Mouse (Mus musculus): ENCODE data around the gene Rnf10. TPM values are rescaled to one million over a fixed set of nuclear protein-coding genes. Genes with fewer than 3 reads are reported as not detected.

Gene Rnf10
- polyA plus RNA-seq, 1 experiment from 2014 or later, result 98.5 TPM

DNA sequence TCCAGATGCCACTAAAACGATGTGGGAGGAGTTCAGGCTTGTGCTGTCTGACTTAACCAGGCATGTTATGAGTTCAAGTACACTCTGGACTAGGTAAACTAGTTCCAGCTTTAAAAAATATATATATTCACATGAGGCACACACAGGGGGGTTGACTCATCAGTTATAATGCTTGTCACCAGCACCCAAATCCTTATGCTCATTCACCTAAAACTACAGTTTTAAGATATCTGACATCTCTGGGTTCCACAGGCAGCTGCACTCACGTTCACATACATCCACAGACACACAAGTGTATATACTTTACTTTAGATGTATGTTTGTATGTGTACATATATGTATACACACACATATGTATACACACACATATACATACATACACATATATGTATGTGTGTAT, 6.1 kb upstream of the Rnf10 start:
- no peak overlapping the region for H3K27ac ChIP-seq (ENCODE audit: low read length)
- H3K4me1 ChIP-seq (ENCODE audit: insufficient read depth, low read depth, low read length), result peaks cover 6% of the 10 kb centered on the region; the same call in 1 of the 2 replicates
- 47% methylated on average over 2 of the region's 2 CpGs for WGBS
- DNase-seq (ENCODE audit: low spot score) (no peak), ATAC-seq (no peak)
- no peaks in the 10 kb centered on the region for H3K27me3 ChIP-seq (replicated peaks; ENCODE audit: insufficient read depth, low read length)
- H3K36me3 ChIP-seq (ENCODE audit: insufficient read depth, low read length), result no peaks in the 10 kb centered on the region
- no peaks in the 10 kb centered on the region for H3K9me3 ChIP-seq (ENCODE audit: low read length)
- H3K4me3 ChIP-seq (ENCODE audit: low read depth, low read length), result no peak overlapping the region
- no peak overlapping the region for H3K9ac ChIP-seq (replicated peaks; ENCODE audit: low read depth)
- H3K4me2 ChIP-seq (replicated peaks; ENCODE audit: low read depth, low read length), result no peak overlapping the region
- TF ChIP-seq EP300 (IDR thresholded peaks at IDR 0.05), result no peak

DNA sequence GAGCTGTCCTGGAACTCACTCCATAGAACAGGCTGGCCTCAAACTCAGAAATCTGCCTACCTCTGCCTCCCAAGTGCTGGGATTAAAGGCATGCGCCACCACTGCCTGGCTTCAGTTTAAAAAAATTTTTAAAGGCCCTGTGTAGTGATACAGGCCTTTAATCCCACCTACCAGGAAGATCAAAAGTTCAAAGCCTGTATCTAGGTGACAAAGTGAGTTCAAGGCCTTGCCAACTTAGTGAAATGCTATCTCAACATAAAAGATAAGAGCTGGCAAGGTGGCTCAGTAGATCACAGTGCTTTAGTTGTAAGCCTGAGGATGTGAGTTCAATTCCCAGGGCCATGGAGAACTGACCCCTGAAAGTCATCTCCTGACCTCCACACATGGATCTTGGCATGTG, 5.4 kb upstream of the Rnf10 start:
- Histone ChIP-seq H3K9me3 (ENCODE audit: low read length) (no peaks in the 10 kb centered on the region), H3K4me3 (ENCODE audit: low read depth, low read length) (no peak overlapping the region), H3K9ac (replicated peaks; ENCODE audit: low read depth) (no peak overlapping the region), H3K27ac (ENCODE audit: low read length) (no peak overlapping the region), H3K36me3 (ENCODE audit: insufficient read depth, low read length) (no peaks in the 10 kb centered on the region), H3K27me3 (replicated peaks; ENCODE audit: insufficient read depth, low read length) (no peaks in the 10 kb centered on the region), H3K4me1 (ENCODE audit: insufficient read depth, low read depth, low read length) (peaks cover 6% of the 10 kb centered on the region; the same call in 1 of the 2 replicates), H3K4me2 (replicated peaks; ENCODE audit: low read depth, low read length) (no peak overlapping the region)
- WGBS, result 80% methylated on average over 1 of the region's 1 CpGs
- TF ChIP-seq EP300 (IDR thresholded peaks at IDR 0.05), result no peak
- no peak for TF ChIP-seq CTCF (IDR thresholded peaks at IDR 0.05)
- DNase-seq (ENCODE audit: low spot score), result no peak
- no peak for ATAC-seq

DNA sequence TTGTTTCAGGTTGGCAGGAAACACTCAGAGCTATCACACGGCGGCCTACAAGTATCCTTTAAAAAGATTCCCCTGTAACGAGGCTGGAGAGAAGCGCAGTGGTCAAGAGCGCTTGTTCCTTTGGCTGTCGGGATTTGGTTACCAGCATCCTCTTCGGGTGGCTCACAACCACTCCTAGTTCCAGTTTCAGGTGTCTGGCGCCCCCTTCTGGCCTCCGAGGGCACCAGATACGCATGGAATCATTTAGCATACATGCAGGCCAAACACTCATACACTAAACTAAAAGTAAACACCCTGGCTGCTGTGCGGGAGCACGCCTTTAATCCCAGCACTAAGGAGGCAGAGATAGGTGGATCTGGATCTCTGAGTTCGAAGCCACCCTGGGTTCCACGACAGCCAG, 3.3 kb upstream of the Rnf10 start:
- H3K27ac ChIP-seq (ENCODE audit: low read length), result no peak overlapping the region
- H3K9me3 ChIP-seq (ENCODE audit: low read length), result no peaks in the 10 kb centered on the region
- H3K36me3 ChIP-seq (ENCODE audit: insufficient read depth, low read length), result no peaks in the 10 kb centered on the region
- no peak overlapping the region for H3K9ac ChIP-seq (replicated peaks; ENCODE audit: low read depth)
- DNase-seq (ENCODE audit: low spot score), result peak; percentile 41
- 35% methylated on average over 14 of the region's 14 CpGs for WGBS
- H3K4me1 ChIP-seq (ENCODE audit: insufficient read depth, low read depth, low read length), result peaks cover 6% of the 10 kb centered on the region; the same call in 1 of the 2 replicates
- no peak for TF ChIP-seq EP300 (IDR thresholded peaks at IDR 0.05)
- peak; percentile 61 for TF ChIP-seq CTCF (IDR thresholded peaks at IDR 0.05)
- no peaks in the 10 kb centered on the region for H3K27me3 ChIP-seq (replicated peaks; ENCODE audit: insufficient read depth, low read length)
- no peak for ATAC-seq
- H3K4me3 ChIP-seq (ENCODE audit: low read depth, low read length), result no peak overlapping the region
- H3K4me2 ChIP-seq (replicated peaks; ENCODE audit: low read depth, low read length), result no peak overlapping the region

DNA sequence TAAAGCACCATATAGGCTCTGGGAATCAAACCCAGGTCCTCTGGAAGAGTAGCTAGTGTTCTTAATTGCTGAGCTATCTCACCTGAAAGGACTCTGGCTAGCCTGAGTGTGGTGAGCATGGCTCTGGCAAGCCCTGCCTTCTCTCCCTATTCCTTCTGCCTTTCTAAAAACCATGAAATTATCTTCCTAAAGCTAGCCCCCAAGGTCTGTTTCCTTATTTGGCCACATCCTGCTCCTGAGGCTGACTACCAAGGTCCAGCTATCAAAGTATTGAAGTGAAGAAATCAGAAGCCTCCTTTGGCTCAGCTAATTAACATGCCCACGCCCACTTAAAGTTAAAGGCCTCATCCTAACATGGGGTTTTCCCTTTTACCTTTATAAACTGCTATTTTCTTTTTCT, 2.1 kb upstream of the Rnf10 start:
- Histone ChIP-seq H3K4me3 (ENCODE audit: low read depth, low read length) (no peak overlapping the region), H3K36me3 (ENCODE audit: insufficient read depth, low read length) (no peaks in the 10 kb centered on the region), H3K4me1 (ENCODE audit: insufficient read depth, low read depth, low read length) (peaks cover 10% of the 10 kb centered on the region; the same call in 1 of the 2 replicates), H3K27me3 (replicated peaks; ENCODE audit: insufficient read depth, low read length) (no peaks in the 10 kb centered on the region), H3K4me2 (replicated peaks; ENCODE audit: low read depth, low read length) (no peak overlapping the region), H3K9ac (replicated peaks; ENCODE audit: low read depth) (no peak overlapping the region), H3K27ac (ENCODE audit: low read length) (no peak overlapping the region), H3K9me3 (ENCODE audit: low read length) (no peaks in the 10 kb centered on the region)
- DNase-seq (ENCODE audit: low spot score) (no peak), ATAC-seq (no peak)
- 89% methylated on average over 1 of the region's 1 CpGs for WGBS
- TF ChIP-seq EP300 (IDR thresholded peaks at IDR 0.05) (no peak), CTCF (IDR thresholded peaks at IDR 0.05) (no peak)

DNA sequence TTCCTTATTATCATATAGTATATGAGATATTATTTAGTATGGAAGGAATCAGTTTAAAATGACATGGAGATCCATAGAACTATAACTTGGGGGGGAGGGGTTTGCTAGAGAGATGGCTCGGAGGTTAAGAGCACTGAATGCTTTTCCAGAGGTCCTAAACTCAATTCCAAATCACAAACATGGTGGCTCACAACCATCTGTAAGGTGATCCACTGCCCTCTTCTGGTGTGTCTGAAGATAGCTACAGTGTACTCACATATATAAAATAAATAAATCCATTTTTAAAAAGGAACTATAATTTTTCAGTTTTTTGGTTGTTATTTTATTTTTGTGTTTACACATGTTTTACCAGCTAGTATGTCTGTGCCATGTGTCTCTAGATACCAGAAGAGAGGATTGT, 1.7 kb upstream of the Rnf10 start:
- H3K9me3 ChIP-seq (ENCODE audit: low read length), result no peaks in the 10 kb centered on the region

DNA sequence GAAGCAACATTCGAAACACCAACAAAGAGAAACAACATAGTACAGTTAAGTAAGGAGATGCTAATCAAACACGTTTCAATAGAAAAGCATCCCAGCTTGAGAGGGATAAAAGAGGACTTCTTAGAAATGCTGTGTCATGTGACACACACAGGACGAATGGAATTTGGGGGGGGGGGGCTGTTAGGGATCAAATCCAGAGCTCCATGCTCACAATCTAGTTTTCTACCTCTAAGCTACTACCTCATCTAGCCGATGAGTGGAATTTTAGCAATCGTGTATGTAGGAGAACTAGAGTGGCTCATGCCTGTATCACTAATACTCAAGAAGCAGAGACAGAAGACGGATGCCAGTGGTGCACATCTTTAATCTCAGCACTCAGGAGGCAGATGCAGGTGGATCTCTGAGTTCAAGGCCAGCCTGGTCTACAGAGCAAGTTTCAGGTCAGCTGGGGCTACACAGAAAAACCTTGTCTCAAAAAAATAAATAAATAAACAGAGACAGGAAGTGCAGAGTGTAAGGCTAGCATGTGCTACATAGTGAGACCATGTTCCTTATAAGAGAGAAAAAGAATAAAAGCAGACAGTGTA, 944 bp upstream of the Rnf10 start:
- Histone ChIP-seq H3K36me3 (ENCODE audit: insufficient read depth, low read length) (no peaks in the 10 kb centered on the region), H3K9ac (replicated peaks; ENCODE audit: low read depth) (no peak overlapping the region), H3K27me3 (replicated peaks; ENCODE audit: insufficient read depth, low read length) (no peaks in the 10 kb centered on the region), H3K27ac (ENCODE audit: low read length) (no peak overlapping the region), H3K4me2 (replicated peaks; ENCODE audit: low read depth, low read length) (peak overlapping the region; percentile 68; the same call in 1 of the 2 replicates), H3K4me3 (ENCODE audit: low read depth, low read length) (no peak overlapping the region), H3K9me3 (ENCODE audit: low read length) (no peaks in the 10 kb centered on the region), H3K4me1 (ENCODE audit: insufficient read depth, low read depth, low read length) (peaks cover 10% of the 10 kb centered on the region; the same call in 1 of the 2 replicates)
- ATAC-seq (no peak), DNase-seq (ENCODE audit: low spot score) (no peak)
- WGBS, result 69% methylated on average over 6 of the region's 6 CpGs
- TF ChIP-seq CTCF (IDR thresholded peaks at IDR 0.05) (no peak), EP300 (IDR thresholded peaks at IDR 0.05) (no peak)

More for the DNA sequence above, 1.7 kb upstream of the Rnf10 start:
- H3K4me2 ChIP-seq (replicated peaks; ENCODE audit: low read depth, low read length), result no peak overlapping the region
- no peak for ATAC-seq
- no peak overlapping the region for H3K27ac ChIP-seq (ENCODE audit: low read length)
- H3K4me3 ChIP-seq (ENCODE audit: low read depth, low read length), result no peak overlapping the region
- no peak overlapping the region for H3K9ac ChIP-seq (replicated peaks; ENCODE audit: low read depth)
- 48% methylated on average over 1 of the region's 1 CpGs for WGBS
- no peak for DNase-seq (ENCODE audit: low spot score)
- TF ChIP-seq EP300 (IDR thresholded peaks at IDR 0.05) (no peak), CTCF (IDR thresholded peaks at IDR 0.05) (peak; percentile 20; the same call in 1 of the 2 replicates)
- no peaks in the 10 kb centered on the region for H3K36me3 ChIP-seq (ENCODE audit: insufficient read depth, low read length)
- H3K27me3 ChIP-seq (replicated peaks; ENCODE audit: insufficient read depth, low read length), result no peaks in the 10 kb centered on the region
- peaks cover 10% of the 10 kb centered on the region; the same call in 1 of the 2 replicates for H3K4me1 ChIP-seq (ENCODE audit: insufficient read depth, low read depth, low read length)

Measured in lung, postnatal 0 days (tissue).